Mouse (Mus musculus) spleen, adult 18-20 months (tissue): Measurements from ENCODE around the gene Lypd6b.

ENCODE experiments used
- DNase-seq, 2 experiments: peaks; one replicate each; pipeline ENCODE4 v3.0.0; 2022; ENCODE audit warnings: mixed read lengths in 2 of 2

Gene Lypd6b

DNA sequence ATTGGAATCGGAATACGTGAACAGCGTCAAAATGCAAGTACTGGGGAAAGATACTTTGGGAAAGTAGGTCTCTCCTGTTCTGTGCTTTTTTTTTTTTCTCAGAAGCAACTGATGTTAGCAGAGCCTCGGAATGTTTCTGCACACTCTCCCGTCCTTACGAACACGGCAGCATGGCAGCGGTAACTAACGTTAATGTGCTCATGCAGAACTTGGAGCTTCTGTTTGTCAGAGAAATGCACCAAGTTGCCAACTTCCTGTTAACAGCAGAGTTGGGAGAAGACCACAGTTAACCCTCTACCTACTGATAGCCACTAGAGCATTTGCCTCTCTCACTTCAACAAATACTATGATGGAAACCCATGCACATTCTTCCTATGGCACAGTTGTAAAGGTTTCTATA, 93.0 kb downstream of the Lypd6b start:
- no peak for DNase-seq

GRCm38 (mm10) chr2:49881002-49881401, 93.5 kb downstream of the Lypd6b start:
- DNase-seq: no peak

DNA sequence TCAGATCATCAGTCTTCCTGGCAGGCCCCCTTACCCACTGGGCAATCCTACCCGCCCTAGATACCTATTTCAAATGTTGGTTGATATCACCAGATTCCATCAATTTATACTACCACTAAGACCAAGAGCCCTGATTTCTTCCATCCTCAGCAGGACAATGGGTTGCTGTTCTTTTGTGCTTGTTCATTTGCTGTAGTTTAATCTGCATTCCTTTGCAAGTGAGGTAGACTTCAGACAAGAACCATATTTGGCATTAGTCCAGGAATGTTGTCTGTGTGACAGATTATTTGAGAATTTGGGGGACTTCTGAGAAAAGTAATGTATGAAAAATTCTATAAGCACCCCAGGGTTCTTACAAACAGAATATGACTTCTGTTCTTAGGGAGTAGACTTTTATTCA, 95.0 kb downstream of the Lypd6b start:
- DNase-seq: no peak

DNA sequence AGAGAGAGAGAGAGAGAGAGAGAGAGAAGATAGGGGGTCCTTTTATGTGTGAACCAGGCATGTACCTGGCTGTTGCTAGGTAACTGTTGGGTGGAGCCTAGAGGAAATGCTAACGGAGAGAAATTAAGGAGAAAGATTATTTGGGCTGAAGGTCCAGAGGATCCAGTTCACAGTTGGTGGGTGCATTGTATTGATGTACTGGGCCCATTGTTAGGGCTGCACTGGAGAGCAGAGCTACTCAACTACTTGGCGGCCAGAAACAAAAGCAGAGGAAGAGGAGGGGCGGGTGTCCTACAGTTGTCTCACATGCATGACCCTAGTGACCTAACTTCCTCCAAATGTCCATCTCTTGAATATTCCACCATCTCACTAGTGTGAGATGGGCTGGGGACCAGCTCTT, 96.5 kb downstream of the Lypd6b start:
- no peak for DNase-seq

- DNase-seq: no peak
These were observed 98.7 kb downstream of the Lypd6b start for GRCm38 (mm10) chr2:49886209-49886608.

DNA sequence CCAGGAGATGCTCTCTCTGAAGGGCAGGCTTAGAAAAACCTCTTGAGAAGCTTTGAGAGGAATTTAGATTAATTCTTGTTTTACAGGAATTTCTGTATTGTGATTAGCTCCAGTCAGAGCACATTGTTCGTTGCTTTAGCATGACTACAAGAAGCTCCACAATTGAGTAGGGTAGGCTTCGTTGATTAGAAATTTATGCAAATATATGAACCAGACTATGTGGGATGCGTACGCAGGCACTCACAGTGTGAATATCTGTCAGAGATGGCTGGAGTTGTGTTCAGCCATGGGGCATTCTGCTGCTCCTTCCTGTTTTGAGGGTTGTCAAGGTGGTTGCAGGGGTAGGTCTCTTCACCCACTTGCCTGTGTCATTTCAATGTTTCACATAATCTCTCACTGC, 100.9 kb downstream of the Lypd6b start:
- no peak for DNase-seq

- DNase-seq: no peak
These were observed 103.2 kb downstream of the Lypd6b start for GRCm38 (mm10) chr2:49890727-49891126.

DNA sequence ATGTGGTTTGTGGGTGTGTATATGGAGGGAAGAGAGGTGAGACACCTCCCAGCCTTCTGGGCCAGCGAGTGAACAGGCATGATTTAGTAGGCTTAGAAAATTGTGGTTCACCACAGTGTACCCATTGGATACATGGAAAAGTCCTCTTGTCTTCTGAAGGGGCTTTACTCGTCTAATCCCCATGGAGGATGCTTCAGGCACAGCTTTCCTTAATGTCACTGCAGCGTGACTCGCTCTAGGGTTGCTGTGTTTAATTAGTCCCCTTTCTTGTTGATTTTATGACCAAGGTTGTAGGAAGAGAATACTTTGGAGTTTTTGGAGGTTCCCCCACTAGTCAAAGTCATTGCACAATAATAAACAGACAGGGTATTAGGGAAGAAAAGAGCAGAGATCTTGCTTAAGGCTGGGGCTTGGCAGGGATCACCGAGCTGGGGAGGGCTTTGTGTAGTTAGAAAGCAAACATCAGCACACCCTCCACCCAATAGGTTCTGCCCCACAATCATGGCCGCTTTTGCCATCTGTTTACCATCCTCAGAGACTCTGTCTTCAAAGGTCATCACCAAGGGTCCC, 122.4 kb downstream of the Lypd6b start:
- no peak for DNase-seq

DNA sequence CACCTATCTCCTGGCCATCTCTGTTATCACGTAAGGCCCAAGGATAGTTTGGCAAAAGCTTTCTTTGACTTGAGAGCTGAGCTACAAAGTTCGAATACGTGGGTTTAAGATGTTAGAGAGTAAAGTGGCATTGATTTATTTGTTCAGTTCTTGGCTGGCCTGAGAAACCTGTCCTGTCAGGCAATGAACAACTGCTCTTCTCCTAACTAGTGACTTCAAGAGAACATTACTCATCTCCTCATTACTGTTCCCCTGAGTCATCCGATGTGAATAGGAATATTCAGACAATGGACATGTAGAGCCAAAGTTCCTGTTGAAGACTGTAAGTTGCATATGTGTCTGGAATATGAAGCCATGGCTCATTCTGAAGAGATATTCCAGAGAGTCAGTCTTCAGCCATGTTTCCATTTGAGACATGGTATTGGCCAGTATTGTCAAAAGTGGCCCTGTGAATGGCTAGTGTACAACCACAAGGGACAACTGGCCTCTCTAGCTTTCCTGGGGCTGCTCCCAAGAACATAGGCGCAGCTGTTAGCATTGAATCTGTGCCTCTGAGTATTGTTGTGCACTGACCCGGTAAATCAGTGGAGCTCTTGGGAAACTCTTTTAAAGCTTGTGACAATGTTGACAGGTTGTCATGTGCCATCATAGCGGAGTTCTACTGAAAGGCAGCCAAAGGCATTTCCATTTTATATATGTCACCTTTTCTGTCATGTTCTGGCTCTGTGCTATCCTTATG, 124.0 kb downstream of the Lypd6b start:
- DNase-seq: no peak

DNA sequence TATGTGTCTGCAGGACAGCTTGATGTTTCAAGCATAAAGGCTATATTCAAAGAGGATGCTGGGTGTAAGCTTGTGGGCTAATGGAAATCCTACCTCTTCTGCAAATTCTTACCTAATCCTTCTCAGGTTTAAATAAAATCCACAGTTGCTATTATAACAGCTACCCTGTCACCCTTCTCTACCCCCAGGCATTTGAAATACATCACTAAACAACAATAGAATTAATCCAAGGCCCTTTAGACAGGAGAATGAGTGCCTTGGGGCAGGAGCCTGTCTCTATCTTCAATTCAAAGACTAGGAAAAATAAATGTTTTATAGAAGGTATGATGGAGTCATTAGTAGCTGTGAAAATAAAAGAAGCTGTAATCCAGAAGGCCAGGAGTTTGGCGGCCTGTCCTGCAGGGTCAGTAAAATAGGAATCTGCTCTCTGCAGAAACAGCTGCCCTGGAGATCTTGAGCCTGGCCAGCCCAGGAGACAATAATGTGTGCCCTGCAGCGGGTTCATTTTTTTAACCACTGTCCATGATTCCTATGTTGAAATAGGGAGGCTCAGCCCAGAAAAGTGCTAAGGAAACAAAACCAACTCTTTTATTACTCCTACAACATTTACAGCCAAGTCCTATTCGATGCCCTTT, 124.9 kb downstream of the Lypd6b start:
- DNase-seq: no peak

DNA sequence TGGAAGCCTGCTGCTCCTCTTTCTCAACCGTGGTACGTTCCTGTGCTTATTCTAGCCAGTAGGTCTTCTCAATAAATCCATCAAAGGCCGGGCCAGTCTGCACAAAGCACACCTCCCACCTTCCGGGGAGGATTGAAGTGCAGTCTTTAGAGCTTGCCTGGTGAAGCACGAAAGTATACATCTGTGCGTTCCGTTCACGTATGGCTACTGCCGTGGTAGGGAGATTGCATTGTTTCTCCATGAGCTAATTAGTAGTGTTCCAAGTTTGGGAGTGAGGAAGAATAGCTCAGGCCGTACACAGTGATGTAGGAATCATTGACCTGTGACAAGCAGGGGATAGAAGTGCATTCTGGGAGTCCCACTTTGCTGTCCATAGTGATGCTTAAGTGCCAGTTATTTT, 130.0 kb downstream of the Lypd6b start:
- no peak for DNase-seq

GRCm38 (mm10) chr2:49918132-49918531, 130.6 kb downstream of the Lypd6b start:
- no peak for DNase-seq

DNA sequence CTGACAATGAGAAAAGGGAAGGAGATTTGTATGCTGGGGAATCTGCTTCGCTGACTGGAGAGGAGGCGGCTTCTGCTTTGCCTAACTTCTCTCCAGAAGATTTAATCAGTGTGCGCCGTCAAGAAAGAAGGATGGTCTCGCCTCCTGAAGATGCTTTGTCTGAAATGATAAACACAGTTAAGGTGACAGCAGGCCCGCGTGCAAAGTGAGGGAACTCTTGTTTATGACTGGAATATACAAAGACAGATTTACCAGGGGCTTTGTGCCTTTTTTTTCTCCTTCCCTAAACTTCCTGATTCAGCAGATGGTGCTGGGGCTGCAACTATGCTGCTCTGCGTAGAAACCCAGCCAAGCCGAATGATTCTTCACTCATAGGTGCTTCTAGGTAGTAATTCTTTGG, 131.2 kb downstream of the Lypd6b start:
- DNase-seq: no peak

DNA sequence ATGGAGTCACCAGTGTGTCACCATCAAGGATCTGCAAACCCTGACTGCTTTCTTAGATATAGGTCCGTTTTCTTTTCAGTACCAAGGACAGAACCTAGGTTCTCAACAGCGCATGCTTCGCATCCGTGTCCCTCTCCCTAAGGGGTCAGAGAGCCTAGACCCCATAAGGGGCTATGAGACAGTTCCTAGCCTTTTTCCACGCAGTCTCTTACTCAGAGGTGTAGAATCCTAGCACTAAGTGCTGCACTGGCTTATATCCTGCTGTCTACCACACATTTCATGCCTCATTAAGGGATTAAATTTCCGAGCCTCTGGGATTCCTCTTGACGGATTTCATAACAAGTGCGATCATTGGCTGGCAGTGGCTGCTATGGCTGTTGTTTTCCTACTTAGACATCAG, 134.5 kb downstream of the Lypd6b start:
- no peak for DNase-seq

DNA sequence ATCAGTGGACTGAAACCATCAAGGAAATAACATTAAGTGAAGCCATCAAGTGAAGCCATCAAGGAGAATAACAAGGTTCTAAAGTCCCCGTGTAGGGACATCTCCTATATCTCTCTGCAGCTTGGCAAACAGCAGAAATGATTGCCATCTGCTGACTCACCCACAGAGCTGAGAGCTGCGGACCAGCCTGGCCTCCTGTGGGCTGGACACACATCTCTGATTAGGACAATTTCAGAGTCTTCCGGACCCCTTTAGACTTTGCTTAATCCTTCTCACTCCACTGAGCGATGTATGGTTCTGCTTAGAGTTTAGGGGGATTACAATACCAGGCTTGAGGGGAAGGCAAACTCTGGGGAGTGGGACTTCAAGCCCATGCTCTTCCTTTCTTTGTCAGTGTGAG, 135.3 kb downstream of the Lypd6b start:
- no peak for DNase-seq

- DNase-seq: no peak
These were observed 138.7 kb downstream of the Lypd6b start for GRCm38 (mm10) chr2:49926186-49926585.

DNA sequence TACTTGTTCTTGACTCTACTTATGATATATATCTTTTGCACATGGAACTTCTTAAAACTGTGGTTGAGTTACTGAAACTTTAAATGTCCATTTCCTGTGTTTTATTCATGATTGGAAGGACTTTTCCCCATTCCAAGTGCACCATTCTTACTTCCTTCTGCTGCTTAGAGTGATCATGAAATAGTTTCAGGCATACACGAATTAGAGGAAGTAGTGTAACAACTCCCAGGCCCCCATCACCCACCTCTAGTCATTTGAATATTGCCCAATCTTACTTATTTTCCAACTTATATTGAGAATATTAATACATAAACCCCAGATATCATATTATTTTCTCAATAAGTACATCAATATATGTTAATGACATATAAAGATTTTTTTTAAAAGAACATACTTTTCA, 139.9 kb downstream of the Lypd6b start:
- no peak for DNase-seq

GRCm38 (mm10) chr2:49929931-49930330, 142.4 kb downstream of the Lypd6b start:
- no peak for DNase-seq

DNA sequence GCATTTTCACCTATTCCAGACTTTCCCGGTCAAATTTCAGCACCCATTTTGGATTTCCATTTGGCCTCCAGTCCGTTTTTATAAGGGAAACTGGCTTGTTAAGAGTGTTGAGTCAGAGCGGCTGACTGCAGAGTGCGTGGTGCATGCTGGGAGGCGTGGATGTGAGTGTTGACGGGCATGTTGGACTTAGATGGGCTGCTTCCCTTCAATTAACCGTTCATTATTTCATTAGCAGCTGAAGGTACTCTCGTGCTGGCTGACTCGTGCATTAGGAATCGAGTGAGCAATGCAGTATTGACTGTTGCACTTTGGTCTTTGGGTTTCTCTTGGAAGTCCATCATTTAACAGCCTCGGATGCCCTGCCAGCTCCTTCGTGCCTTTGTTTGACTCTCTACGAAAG, 150.1 kb downstream of the Lypd6b start:
- no peak for DNase-seq

- DNase-seq: no peak
These were observed 150.8 kb downstream of the Lypd6b start for GRCm38 (mm10) chr2:49938246-49938645.

- DNase-seq: no peak
These were observed 152.9 kb downstream of the Lypd6b start for GRCm38 (mm10) chr2:49940372-49940771.

GRCm38 (mm10) chr2:49942100-49942499, 154.6 kb downstream of the Lypd6b start:
- no peak for DNase-seq

DNA sequence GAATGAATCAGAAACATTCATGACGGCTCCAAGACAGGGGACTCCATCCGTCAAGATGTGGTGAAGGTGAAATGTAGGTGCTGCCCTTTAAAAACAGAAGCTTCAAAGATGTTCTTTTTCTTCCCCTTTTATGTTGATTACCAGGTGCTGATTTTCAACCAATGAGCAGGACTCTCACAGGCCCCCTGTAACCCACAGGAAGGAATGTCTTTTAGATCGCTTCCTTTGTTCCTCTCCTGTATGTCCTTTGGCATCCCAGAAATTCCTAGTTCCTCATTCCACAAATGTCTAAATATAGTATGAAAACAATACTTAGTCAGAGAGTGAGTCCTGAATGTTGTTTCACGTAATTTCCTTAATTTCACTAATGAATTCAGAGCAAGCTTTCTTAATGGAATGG, 164.2 kb downstream of the Lypd6b start:
- DNase-seq: no peak

GRCm38 (mm10) chr2:49952632-49953293, 165.3 kb downstream of the Lypd6b start:
- no peak for DNase-seq
